In the genomic region with DNA sequence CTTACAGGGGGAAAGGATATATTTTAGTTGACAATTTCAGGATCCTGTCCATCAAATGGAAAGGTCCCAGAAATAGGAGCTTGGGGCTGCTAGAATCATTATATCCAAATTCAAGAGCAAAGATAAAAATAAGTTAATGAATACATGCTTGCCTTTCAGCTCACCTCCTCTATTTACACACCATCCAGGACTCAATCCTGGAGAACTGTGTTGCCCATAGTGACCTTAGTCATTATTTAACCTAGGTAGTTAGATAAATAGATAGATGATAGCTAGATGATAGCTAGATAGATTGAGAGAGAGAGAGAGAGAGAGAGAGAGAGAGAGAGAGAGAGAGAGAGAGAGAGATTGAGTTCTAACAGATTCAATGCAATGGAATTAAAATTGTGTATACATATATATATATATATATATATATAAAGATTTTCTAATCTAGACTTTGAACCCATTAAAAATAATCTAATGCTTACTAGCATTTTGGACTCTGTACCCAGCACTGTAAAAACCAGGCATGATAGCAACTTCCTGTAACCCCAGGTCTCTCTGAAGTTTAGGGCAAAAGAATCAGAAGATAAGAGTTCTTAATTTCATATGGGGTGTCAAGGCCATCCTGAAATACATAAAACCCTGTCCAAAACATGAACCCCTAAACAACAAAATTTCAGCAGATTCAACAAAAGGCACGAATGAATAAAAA, we compare ENCODE assay signal across 13 mouse cellular contexts.
"Had no signal": no experiment of that assay in that cellular context is flagged by ENCODE, and none has a peak within 500 bp of the region (broad histone marks: within the 10 kb centered on the region; RNA-seq: fewer than 3 reads in every experiment).

No protein-coding gene starts in this region.

- H3K4me1 ChIP-seq: limb, embryonic 10.5 days; limb, embryonic 13.5 days had no signal

- H3K27ac ChIP-seq: kidney, postnatal 0 days; layer of hippocampus, adult 2 months; limb, embryonic 10.5 days; limb, embryonic 13.5 days had no signal

- H3K4me3 ChIP-seq: layer of hippocampus, adult 2 months; limb, embryonic 10.5 days; limb, embryonic 13.5 days had no signal

- H3K9ac ChIP-seq: limb, embryonic 13.5 days had no signal

- H3K4me2 ChIP-seq: limb, embryonic 13.5 days; midbrain, embryonic 11.5 days had no signal

- H3K27me3 ChIP-seq: limb, embryonic 13.5 days had no signal

- H3K36me3 ChIP-seq: limb, embryonic 10.5 days; limb, embryonic 13.5 days had no signal

- DNase-seq: kidney, adult 2 months; kidney, postnatal 25 days; layer of hippocampus, adult 9-11 months; lung, adult 18-20 months; lung, postnatal 14 days; lung, postnatal 4 days; midbrain, embryonic 14.5 days; thymus, postnatal 25 days had no signal

- H3K9me3 ChIP-seq: limb, embryonic 10.5 days; limb, embryonic 13.5 days had no signal
